Comparison of ENCODE assay signal across 14 mouse cellular contexts in genomic region chr17:70998400-70998975, GRCm38 (mm10). TPM values are rescaled to one million over a fixed set of nuclear protein-coding genes. Genes with fewer than 3 reads are reported as not detected.
DNase-seq lines count a peak whose midpoint lies in the region; ATAC-seq and TF ChIP-seq lines count a peak whose summit lies in the region.
"Had no signal": no experiment of that assay in that cellular context is flagged by ENCODE, and none has a peak within 500 bp of the region (broad histone marks: within the 10 kb centered on the region; RNA-seq: fewer than 3 reads in every experiment).

No protein-coding gene starts in this region.

- H3K4me2 ChIP-seq in heart, embryonic 12.5 days, result peak overlapping the region; percentile 62
- no peak overlapping the region for H3K4me2 ChIP-seq in lung, embryonic 15.5 days
- no peak overlapping the region for H3K4me2 ChIP-seq in stomach, postnatal 0 days (replicated peaks; ENCODE audit: low read depth)
- H3K4me2 ChIP-seq: liver, embryonic 13.5 days had no signal

- no peak for DNase-seq in heart, adult 8-10 months (ENCODE audit: low spot score)
- no peak for DNase-seq in lung, adult 2 months
- no peak for DNase-seq in stomach, postnatal 0 days (ENCODE audit: low spot score)
- DNase-seq in layer of hippocampus, adult 9-10 months (ENCODE audit: low spot score), result no peak
- DNase-seq: cerebellum, adult 18-20 months; gastrocnemius, postnatal 10 days; liver, embryonic 13.5 days had no signal

- no peak for ATAC-seq in heart, embryonic 12.5 days (ENCODE audit: insufficient number of reproducible peaks, low FRiP score)
- ATAC-seq in lung, embryonic 15.5 days (ENCODE audit: borderline replicate concordance, extremely low read depth, low FRiP score, low TSS enrichment), result no peak
- ATAC-seq in stomach, postnatal 0 days (ENCODE audit: low FRiP score, low TSS enrichment), result no peak
- ATAC-seq: forebrain, embryonic 16.5 days; intestine, embryonic 16.5 days had no signal

- H3K4me1 ChIP-seq in heart, embryonic 12.5 days (replicated peaks), result peaks cover 62% of the 10 kb centered on the region
- peaks cover 59% of the 10 kb centered on the region for H3K4me1 ChIP-seq in lung, embryonic 15.5 days
- H3K4me1 ChIP-seq in lung, adult 2 months (ENCODE audit: control insufficient read depth, insufficient read depth, low read length), result peaks cover 37% of the 10 kb centered on the region
- peaks cover 22% of the 10 kb centered on the region for H3K4me1 ChIP-seq in brown adipose tissue, adult 24 weeks (ENCODE audit: control insufficient read depth, insufficient read depth, insufficient read length, low read length)
- no peaks in the 10 kb centered on the region; the same call in 1 of the 2 replicates for H3K4me1 ChIP-seq in stomach, postnatal 0 days (replicated peaks; ENCODE audit: control insufficient read depth, insufficient read depth)

- peak overlapping the region; percentile 47; the same call in 1 of the 2 replicates for H3K9ac ChIP-seq in heart, embryonic 12.5 days
- no peak overlapping the region for H3K9ac ChIP-seq in lung, embryonic 15.5 days
- no peak overlapping the region for H3K9ac ChIP-seq in stomach, postnatal 0 days (ENCODE audit: low read length)
- H3K9ac ChIP-seq: liver, embryonic 13.5 days had no signal

- TF ChIP-seq EP300 in stomach, postnatal 0 days (optimal IDR thresholded peaks at IDR 0.05), result no peak

- peak overlapping the region; percentile 94 for H3K27ac ChIP-seq in heart, embryonic 12.5 days (ENCODE audit: poor library complexity, severe bottlenecking)
- H3K27ac ChIP-seq in lung, embryonic 15.5 days, result 0 out of 2 replicates have a peak overlapping the region, but pooled peaks have one; percentile 29
- peak overlapping the region; percentile 64 for H3K27ac ChIP-seq in brown adipose tissue, adult 24 weeks (replicated peaks; ENCODE audit: low read depth, low read length)
- H3K27ac ChIP-seq in stomach, postnatal 0 days (replicated peaks), result peak overlapping the region; percentile 53; the same call in 1 of the 2 replicates
- H3K27ac ChIP-seq: hindbrain, embryonic 10.5 days; layer of hippocampus, adult 2 months; liver, embryonic 13.5 days had no signal

- TF ChIP-seq CTCF in lung, adult 2 months (IDR thresholded peaks at IDR 0.05; ENCODE audit: insufficient read depth, low read length), result no peak
- no peak for TF ChIP-seq CTCF in stomach, postnatal 0 days (IDR thresholded peaks at IDR 0.05; ENCODE audit: low read depth)

- TF ChIP-seq POLR2A in lung, adult 2 months (IDR thresholded peaks at IDR 0.05; ENCODE audit: borderline replicate concordance, extremely low read depth, low read depth, low read length), result no peak

- 34% methylated on average over 9 of the region's 9 CpGs for WGBS in heart, embryonic 12.5 days
- WGBS in lung, embryonic 15.5 days, result 67% methylated on average over 9 of the region's 9 CpGs
- WGBS in lung, adult 2 months, result 41% methylated on average over 9 of the region's 9 CpGs
- whole genome bisulfite sequencing in stomach, postnatal 0 days, result 72% methylated on average over 9 of the region's 9 CpGs

- peak overlapping the region; percentile 32 for H3K4me3 ChIP-seq in heart, embryonic 12.5 days
- H3K4me3 ChIP-seq in lung, embryonic 15.5 days, result no peak overlapping the region
- H3K4me3 ChIP-seq in lung, adult 2 months (replicated peaks; ENCODE audit: extremely low read depth, low read depth, low read length), result no peak overlapping the region
- H3K4me3 ChIP-seq in brown adipose tissue, adult 24 weeks (ENCODE audit: insufficient read depth, low read depth, low read length), result peak overlapping the region; percentile 17; the same call in 1 of the 2 replicates
- no peak overlapping the region for H3K4me3 ChIP-seq in stomach, postnatal 0 days (ENCODE audit: low read depth, low read length)
- H3K4me3 ChIP-seq: hindbrain, embryonic 10.5 days; layer of hippocampus, adult 2 months; liver, embryonic 13.5 days had no signal

- H3K36me3 ChIP-seq in heart, embryonic 12.5 days, result peaks cover 21% of the 10 kb centered on the region
- peaks cover 19% of the 10 kb centered on the region for H3K36me3 ChIP-seq in lung, embryonic 15.5 days
- no peaks in the 10 kb centered on the region for H3K36me3 ChIP-seq in stomach, postnatal 0 days (ENCODE audit: control insufficient read depth, insufficient read depth, low read length)

- H3K9me3 ChIP-seq in heart, embryonic 12.5 days (replicated peaks), result no peaks in the 10 kb centered on the region
- no peaks in the 10 kb centered on the region for H3K9me3 ChIP-seq in lung, embryonic 15.5 days
- H3K9me3 ChIP-seq in stomach, postnatal 0 days (ENCODE audit: control insufficient read depth, low read length), result no peaks in the 10 kb centered on the region
- H3K9me3 ChIP-seq: hindbrain, embryonic 10.5 days; liver, embryonic 13.5 days had no signal

- no peaks in the 10 kb centered on the region for H3K27me3 ChIP-seq in heart, embryonic 12.5 days (replicated peaks)
- H3K27me3 ChIP-seq in lung, embryonic 15.5 days, result no peaks in the 10 kb centered on the region
- H3K27me3 ChIP-seq in stomach, postnatal 0 days (ENCODE audit: control insufficient read depth, insufficient read depth, low read length), result no peaks in the 10 kb centered on the region
- H3K27me3 ChIP-seq: liver, embryonic 13.5 days had no signal

RNA-seq across cellular contexts. Expression of gene Myom1, which starts 3.9 kb away (rescaled TPM):
- polyA plus RNA-seq in heart, embryonic 12.5 days (2016; fragmentation: Nextera tagmentation; extraction: Ambion mirVana), result 229 and 241 TPM in 2 replicates
- total RNA-seq in heart, adult 8-10 months (2022), result 1,000 to 10,000 TPM; 1,005 to 1,153 (median 1,086) TPM
- polyA plus RNA-seq in lung, embryonic 15.5 days (2015; fragmentation: Nextera tagmentation; extraction: Ambion mirVana), result 9.0 and 10.9 TPM in 2 replicates
- 6.3 and 18.6 TPM in 2 replicates for polyA plus RNA-seq in lung, adult 2 months (2012; rRNA removed)
- polyA plus RNA-seq in brown adipose tissue, adult 24 weeks (2012; ENCODE audit: insufficient read depth, insufficient read length, missing spikeins), result 10.1 and 21.6 TPM in 2 replicates
- polyA plus RNA-seq in stomach, postnatal 0 days (2015; fragmentation: Nextera tagmentation; extraction: Ambion mirVana), result 9.6 and 9.8 TPM in 2 replicates

RNA-seq across cellular contexts. Expression of gene Myl12a, which starts 4.2 kb away (rescaled TPM):
- polyA plus RNA-seq in heart, embryonic 12.5 days (2016; fragmentation: Nextera tagmentation; extraction: Ambion mirVana), result 832 and 883 TPM in 2 replicates
- 1,000 to 10,000 TPM in 3 of 4 experiments, 100 to 1,000 TPM in 1; 878 to 1,206 (median 1,167) TPM for total RNA-seq in heart, adult 8-10 months (2022)
- 673 and 708 TPM in 2 replicates for polyA plus RNA-seq in lung, embryonic 15.5 days (2015; fragmentation: Nextera tagmentation; extraction: Ambion mirVana)
- polyA plus RNA-seq in lung, adult 2 months (2012; rRNA removed), result 219 and 296 TPM in 2 replicates
- polyA plus RNA-seq in brown adipose tissue, adult 24 weeks (2012; ENCODE audit: insufficient read depth, insufficient read length, missing spikeins), result 287 and 322 TPM in 2 replicates
- 497 and 534 TPM in 2 replicates for polyA plus RNA-seq in stomach, postnatal 0 days (2015; fragmentation: Nextera tagmentation; extraction: Ambion mirVana)

Comparison
In these comparisons a context has a peak if more than half of its experiments do, and no peak if none do; other contexts are left out.
1. H3K27ac ChIP-seq: peak in every context shown above with its lines; median percentile 94 in heart, embryonic 12.5 days; 64 in brown adipose tissue, adult 24 weeks; 53 in stomach, postnatal 0 days; 29 in lung, embryonic 15.5 days.
2. H3K4me3 ChIP-seq: peak in heart, embryonic 12.5 days (single experiment) and brown adipose tissue, adult 24 weeks (single experiment); none in lung, embryonic 15.5 days (single experiment), lung, adult 2 months (single experiment) and stomach, postnatal 0 days (single experiment).
3. RNA of gene Myom1, which starts 3.9 kb away (polyA plus RNA-seq): 229 to 241 TPM in heart, embryonic 12.5 days; 6.3 to 18.6 TPM in lung, adult 2 months, 9.0 to 10.9 TPM in lung, embryonic 15.5 days, 10.1 to 21.6 TPM in brown adipose tissue, adult 24 weeks and 9.6 to 9.8 TPM in stomach, postnatal 0 days; every median in the first group is over 10 times any median in the second.